Mouse (Mus musculus) CH12.LX (cell line): ENCODE results near the gene Snx10. TPM values are rescaled to one million over a fixed set of nuclear protein-coding genes. Genes with fewer than 3 reads are reported as not detected.
A peak's percentile ranks its signal among the peaks of the same experiment; 100 is the strongest.

Experiments
- DNase-seq: peaks from one replicate; pipeline ENCODE4 v3.0.0-alpha.2; 2013; ENCODE audit errors: extremely low read depth
- H3K27ac ChIP-seq: 2 replicates; pipeline ENCODE4 v1.5.1; 2012; ENCODE audit warnings: low read depth, mild to moderate bottlenecking, control low read depth, moderate library complexity; ENCODE audit not compliant: insufficient read depth
- H3K27me3 ChIP-seq: replicated peaks from 2 replicates; pipeline ENCODE3; 2012; ENCODE audit warnings: inconsistent platforms
- H3K36me3 ChIP-seq, 2 experiments: replicated peaks in 1 of 2; 2 replicates each; pipeline versions ENCODE3 to v1.6.1; 2012; ENCODE audit warnings: inconsistent platforms in 1 of 2, low read length in 1 of 2, mild to moderate bottlenecking in 1 of 2, mixed read lengths in 1 of 2, moderate library complexity in 1 of 2; ENCODE audit not compliant: control insufficient read depth in 1 of 2, insufficient read depth in 1 of 2
- H3K4me1 ChIP-seq, 2 experiments: 2 replicates each; pipeline ENCODE4 v1.6.1; 2012; ENCODE audit warnings: inconsistent platforms in 1 of 2, moderate library complexity in 1 of 2; ENCODE audit not compliant: insufficient read depth in 2 of 2, control insufficient read depth in 1 of 2
- H3K4me2 ChIP-seq: 2 replicates; pipeline ENCODE4 v1.6.1; 2012; ENCODE audit warnings: low read depth, mild to moderate bottlenecking, control low read depth; ENCODE audit not compliant: poor library complexity, insufficient read depth, severe bottlenecking
- H3K4me3 ChIP-seq, 3 experiments: fragments of 150-350 bp in 1 of 3; sonication (generic) in 1 of 3; replicated peaks in 1 of 3; 2 replicates each; pipeline versions ENCODE3 to v1.5.1; 2011 to 2012; ENCODE audit warnings: low read depth in 2 of 3, low read length in 2 of 3, mild to moderate bottlenecking in 2 of 3, moderate library complexity in 2 of 3, control low read depth in 1 of 3, improper control_type of control experiment in 1 of 3, inconsistent platforms in 1 of 3, mixed read lengths in 1 of 3; ENCODE audit not compliant: poor library complexity in 1 of 3
- H3K79me2 ChIP-seq: replicated peaks from 2 replicates; pipeline ENCODE4 v1.6.1; 2012; ENCODE audit warnings: mild to moderate bottlenecking, moderate library complexity; ENCODE audit not compliant: control insufficient read depth, poor library complexity, insufficient read depth, severe bottlenecking; ENCODE audit errors: extremely low read depth
- H3K9ac ChIP-seq: 2 replicates; pipeline ENCODE4 v1.6.1; 2012; ENCODE audit warnings: low read depth, mild to moderate bottlenecking, control low read depth, moderate library complexity; ENCODE audit not compliant: insufficient read depth
- H3K9me3 ChIP-seq: replicated peaks from 2 replicates; pipeline ENCODE3; 2012; ENCODE audit warnings: low read length, inconsistent platforms, mixed read lengths
- CHD2 ChIP-seq: IDR thresholded peaks from 2 replicates; pipeline ENCODE4 v1.6.1; 2011; ENCODE audit warnings: low read length, improper control_type of control experiment
- E2F4 ChIP-seq: IDR thresholded peaks from 2 replicates; pipeline ENCODE4 v1.6.1; 2011; ENCODE audit warnings: low read depth, low read length, improper control_type of control experiment; ENCODE audit not compliant: insufficient replicate concordance
- ETS1 ChIP-seq: conservative IDR thresholded peaks from 2 replicates; pipeline ENCODE4 v1.6.1; 2012; ENCODE audit warnings: low read depth, mild to moderate bottlenecking, inconsistent platforms, low read length, improper control_type of control experiment, moderate library complexity
- GABPA ChIP-seq: IDR thresholded peaks from 2 replicates; pipeline ENCODE4 v1.6.1; 2012; ENCODE audit warnings: low read depth, low read length, improper control_type of control experiment, inconsistent platforms; ENCODE audit not compliant: insufficient replicate concordance
- HCFC1 ChIP-seq: IDR thresholded peaks from 2 replicates; pipeline ENCODE4 v1.6.1; 2012; ENCODE audit warnings: low read depth, mild to moderate bottlenecking, inconsistent platforms, low read length, improper control_type of control experiment
- IRF4 ChIP-seq: IDR thresholded peaks from 2 replicates; pipeline ENCODE4 v1.6.1; 2014; ENCODE audit warnings: low read depth, mild to moderate bottlenecking, inconsistent platforms, low read length, improper control_type of control experiment
- JUN ChIP-seq: IDR thresholded peaks from 2 replicates; pipeline ENCODE4 v1.6.1; 2011; ENCODE audit warnings: low read depth, mild to moderate bottlenecking, low read length, improper control_type of control experiment, moderate library complexity; ENCODE audit not compliant: insufficient read depth
- JUND ChIP-seq: conservative IDR thresholded peaks from 2 replicates; pipeline ENCODE4 v1.6.1; 2011; ENCODE audit warnings: low read depth, low read length, improper control_type of control experiment
- KAT2A ChIP-seq: IDR thresholded peaks from 2 replicates; pipeline ENCODE4 v1.6.1; 2012; ENCODE audit warnings: low read length, improper control_type of control experiment, inconsistent platforms; ENCODE audit not compliant: insufficient replicate concordance
- MAFK ChIP-seq: IDR thresholded peaks from 2 replicates; pipeline ENCODE4 v1.6.1; 2011; ENCODE audit warnings: low read length, improper control_type of control experiment; ENCODE audit not compliant: insufficient replicate concordance
- MAZ ChIP-seq: IDR thresholded peaks from 2 replicates; pipeline ENCODE4 v1.6.1; 2012; ENCODE audit warnings: low read depth, mild to moderate bottlenecking, inconsistent platforms, low read length, improper control_type of control experiment, moderate library complexity
- MXI1 ChIP-seq: IDR thresholded peaks from 2 replicates; pipeline ENCODE4 v1.6.1; 2011; ENCODE audit warnings: mild to moderate bottlenecking, low read depth, low read length, improper control_type of control experiment
- MYC ChIP-seq: IDR thresholded peaks from 2 replicates; pipeline ENCODE4 v1.6.1; 2011; ENCODE audit warnings: low read depth, mild to moderate bottlenecking, improper control_type of control experiment, low read length
- NELFE ChIP-seq: IDR thresholded peaks from 2 replicates; pipeline ENCODE4 v1.6.1; 2011; ENCODE audit warnings: low read depth, low read length, improper control_type of control experiment
- NRF1 ChIP-seq: IDR thresholded peaks from 2 replicates; pipeline ENCODE4 v1.6.1; 2014; ENCODE audit warnings: low read depth, mild to moderate bottlenecking, inconsistent platforms, low read length, improper control_type of control experiment, moderate library complexity
- POLR2AphosphoS2 ChIP-seq: IDR thresholded peaks from 2 replicates; pipeline ENCODE4 v1.6.1; 2011; ENCODE audit warnings: low read depth, low read length, improper control_type of control experiment
- RAD21 ChIP-seq: IDR thresholded peaks from 2 replicates; pipeline ENCODE4 v1.6.1; 2011; ENCODE audit warnings: low read depth, mild to moderate bottlenecking, low read length, improper control_type of control experiment, moderate library complexity
- RCOR1 ChIP-seq: conservative IDR thresholded peaks from 2 replicates; pipeline ENCODE4 v1.6.1; 2012; ENCODE audit warnings: low read depth, mild to moderate bottlenecking, inconsistent platforms, low read length, improper control_type of control experiment
- SIN3A ChIP-seq: IDR thresholded peaks from 2 replicates; pipeline ENCODE4 v1.6.1; 2012; ENCODE audit warnings: low read length, improper control_type of control experiment, inconsistent platforms
- TCF12 ChIP-seq: IDR thresholded peaks from 2 replicates; pipeline ENCODE4 v1.6.1; 2014; ENCODE audit warnings: low read depth, mild to moderate bottlenecking, inconsistent platforms, low read length, improper control_type of control experiment
- USF1 ChIP-seq: IDR thresholded peaks from 2 replicates; pipeline ENCODE4 v1.6.1; 2014; ENCODE audit warnings: low read depth, mild to moderate bottlenecking, inconsistent platforms, low read length, improper control_type of control experiment
- USF2 ChIP-seq: conservative IDR thresholded peaks from 2 replicates; pipeline ENCODE4 v1.6.1; 2011; ENCODE audit warnings: low read depth, low read length, improper control_type of control experiment
- ZKSCAN1 ChIP-seq: IDR thresholded peaks from 2 replicates; pipeline ENCODE4 v1.6.1; 2012; ENCODE audit warnings: low read depth, inconsistent platforms, low read length, improper control_type of control experiment, borderline replicate concordance
- ZMIZ1 ChIP-seq: IDR thresholded peaks from 2 replicates; pipeline ENCODE4 v1.6.1; 2012; ENCODE audit warnings: low read depth, mild to moderate bottlenecking, inconsistent platforms, low read length, improper control_type of control experiment
- dilution Hi-C: fragments of 300-500 bp; cut with MboI; formaldehyde crosslinking; loops from 2 replicates; pipeline ENCODE4 v1.14.3; 2020; ENCODE audit warnings: low sequenced_read_pairs; ENCODE audit not compliant: extremely low pct_unique_long_range_greater_than_20kb, extremely low pct_ligation_motif_present
- in situ Hi-C: fragments of 300-500 bp; cut with MboI; formaldehyde crosslinking; loops from 3 replicates; pipeline ENCODE4 v1.14.3; 2019; ENCODE audit warnings: low sequenced_read_pairs, low pct_ligation_motif_present, low pct_unique_long_range_greater_than_20kb, mixed read lengths
- polyA plus RNA-seq: library from polyadenylated mRNA; unstranded; fragments of >175 nt; gene quantifications from 2 replicates; pipeline ENCODE4 v1.2.1, GENCODE M21; 2012; ENCODE audit warnings: low read depth; ENCODE audit not compliant: insufficient read length
- total RNA-seq, 2 experiments: library from RNA; depleted of rRNA; stranded (reverse); fragments of 300-350 nt in 1 of 2; fragments of >200 nt in 1 of 2; gene quantifications; 2 replicates each; pipeline ENCODE4 v1.2.3; 2012 to 2014

Snx10 gene
- total and polyA plus RNA-seq, 3 experiments, result 27.6 to 84.7 (median 46.2) TPM

DNA sequence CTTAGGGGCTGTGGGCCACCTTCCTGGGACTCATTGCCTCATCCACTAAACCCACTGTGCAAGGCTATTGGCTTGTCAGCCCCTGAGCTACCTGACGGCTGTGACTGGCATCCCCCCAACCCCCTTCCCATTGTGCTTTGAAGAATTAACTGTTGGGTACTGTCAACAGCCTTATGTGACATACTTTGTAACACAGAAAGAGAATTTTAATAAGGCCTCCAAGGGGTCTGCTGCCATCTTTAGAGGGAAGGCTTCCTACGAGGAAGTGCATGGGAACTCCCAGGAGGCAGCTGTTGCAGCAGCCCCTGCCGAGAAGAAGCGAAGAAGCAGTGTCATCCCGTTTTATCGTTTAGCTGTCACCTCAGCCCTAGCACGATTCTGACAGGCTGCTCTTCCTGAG, 83.1 kb downstream of the Snx10 start:
- Histone ChIP-seq H3K9me3 (no peaks in the 10 kb centered on the region), H3K9ac (no peak overlapping the region), H3K79me2 (no peaks in the 10 kb centered on the region), H3K27me3 (peaks cover 2% of the 10 kb centered on the region), H3K27ac (no peak overlapping the region), H3K4me3 (no peak overlapping the region), H3K36me3 (no peaks in the 10 kb centered on the region), H3K4me2 (no peak overlapping the region), H3K4me1 (no peaks in the 10 kb centered on the region)
- no peak for DNase-seq
- dilution Hi-C loops (no loop called here), in situ Hi-C loops (no loop called here)
- TF ChIP-seq MXI1 (no peak), CHD2 (no peak), USF1 (no peak), MAFK (no peak), KAT2A (no peak), SIN3A (no peak), IRF4 (no peak), GABPA (no peak), RCOR1 (no peak)

DNA sequence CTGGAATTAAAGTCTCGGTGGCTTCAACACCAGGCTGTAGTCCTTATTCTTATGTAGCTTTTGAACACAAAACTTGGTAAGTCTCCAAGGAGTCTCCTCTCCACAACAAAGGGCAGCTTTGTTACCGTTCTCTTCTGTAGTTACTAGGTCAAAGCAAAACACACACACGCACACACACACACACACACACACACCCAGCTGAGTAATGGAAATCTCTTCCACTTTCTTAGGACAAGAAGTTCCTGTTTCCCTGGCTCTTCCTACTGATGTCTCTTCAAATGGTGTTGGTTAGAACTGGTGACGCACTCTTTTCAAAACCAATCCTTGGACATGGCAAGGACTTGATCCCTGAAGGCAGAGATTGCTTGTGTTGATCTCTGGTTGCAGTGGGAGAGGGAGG, 87.9 kb downstream of the Snx10 start:
- Histone ChIP-seq H3K9ac (no peak overlapping the region), H3K4me3 (no peak overlapping the region), H3K4me2 (no peak overlapping the region; the same call in 1 of the 2 replicates), H3K79me2 (no peaks in the 10 kb centered on the region), H3K4me1 (peaks cover 0 to 4% of the 10 kb centered on the region in 2 experiments; a peak in 2 of 4 replicates), H3K27me3 (peaks cover 16% of the 10 kb centered on the region), H3K36me3 (no peaks in the 10 kb centered on the region), H3K9me3 (no peaks in the 10 kb centered on the region), H3K27ac (no peak overlapping the region)
- dilution Hi-C loops, result no loop called here
- TF ChIP-seq HCFC1 (no peak), ZKSCAN1 (no peak)
- in situ Hi-C loops, result no loop called here
- DNase-seq, result no peak

DNA sequence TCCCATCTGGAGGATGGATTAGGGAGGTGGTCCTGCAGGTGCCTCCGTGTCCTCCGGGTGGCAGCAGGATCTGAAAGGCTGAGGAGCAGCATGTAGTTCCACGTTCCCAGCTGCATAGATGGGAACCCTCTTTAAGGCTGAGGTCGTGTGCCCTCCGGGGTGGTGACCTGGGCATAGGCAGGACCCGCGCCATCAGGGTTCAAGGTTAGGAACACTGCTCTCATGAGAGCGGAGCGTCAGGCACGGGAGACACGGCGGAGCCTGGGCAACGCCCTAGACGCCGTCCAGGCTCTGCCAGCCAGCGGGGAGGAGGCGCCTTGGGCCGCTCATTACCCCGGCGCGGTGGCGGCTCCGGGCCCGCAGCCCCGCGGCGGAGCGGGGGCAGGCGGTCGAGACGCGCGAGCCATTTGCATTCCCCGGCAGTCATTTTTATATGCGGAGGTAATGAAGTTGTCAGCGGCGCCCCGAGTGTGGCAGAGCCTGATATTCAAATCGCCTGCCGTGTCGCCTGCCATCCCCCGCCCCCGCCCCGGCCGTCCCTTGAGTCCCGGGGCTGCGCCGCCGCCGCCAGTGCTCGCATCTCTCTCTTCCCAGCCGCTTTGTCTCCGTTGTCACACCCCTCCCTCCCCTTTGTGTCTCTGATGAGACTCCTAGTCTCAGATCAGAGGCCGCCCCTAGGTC, 88.8 kb downstream of the Snx10 start:
- dilution Hi-C loops (no loop called here), in situ Hi-C loops (no loop called here)
- Histone ChIP-seq H3K4me2 (peak overlapping the region; percentile 19), H3K4me3 (peak overlapping the region in 2 of 3 experiments; percentile 34 to 51), H3K27me3 (peaks cover 16% of the 10 kb centered on the region), H3K9ac (no peak overlapping the region), H3K79me2 (no peaks in the 10 kb centered on the region), H3K4me1 (peaks cover 0 to 4% of the 10 kb centered on the region in 2 experiments; a peak in 2 of 4 replicates), H3K27ac (no peak overlapping the region), H3K9me3 (no peaks in the 10 kb centered on the region), H3K36me3 (no peaks in the 10 kb centered on the region)
- peak; percentile 29 for DNase-seq
- no peak for TF ChIP-seq RCOR1
- TF ChIP-seq GABPA, result no peak
- no peak for TF ChIP-seq MAFK
- no peak for TF ChIP-seq IRF4
- no peak for TF ChIP-seq MYC
- TF ChIP-seq NRF1, result no peak
- TF ChIP-seq NELFE, result no peak
- TF ChIP-seq ZMIZ1, result no peak
- TF ChIP-seq POLR2AphosphoS2, result no peak
- TF ChIP-seq ETS1, result no peak
- peak; percentile 31 for TF ChIP-seq RAD21
- TF ChIP-seq JUN, result no peak
- TF ChIP-seq TCF12, result no peak
- TF ChIP-seq SIN3A, result no peak
- no peak for TF ChIP-seq USF2
- peak; percentile 38; the same call in 1 of the 2 replicates for TF ChIP-seq MXI1
- no peak for TF ChIP-seq E2F4
- TF ChIP-seq JUND, result no peak
- no peak for TF ChIP-seq MAZ
